Mouse (Mus musculus): ENCODE data around the gene Kcna2. TPM values are rescaled to one million over a fixed set of nuclear protein-coding genes. Genes with fewer than 3 reads are reported as not detected.

Kcna2 gene
- polyA plus RNA-seq, 1 experiment from 2014 or later, result 0.05 TPM

- DNase-seq (ENCODE audit: low spot score) (no peak), ATAC-seq (replicated peaks; ENCODE audit: low FRiP score) (no peak)
- H3K4me3 ChIP-seq (ENCODE audit: low read depth, low read length), result no peak overlapping the region
- no peaks in the 10 kb centered on the region for H3K27me3 ChIP-seq (ENCODE audit: control insufficient read depth, insufficient read depth, low read length)
- no peak overlapping the region for H3K9ac ChIP-seq (ENCODE audit: low read length)
- H3K9me3 ChIP-seq (ENCODE audit: control insufficient read depth, low read length), result no peaks in the 10 kb centered on the region
- no peaks in the 10 kb centered on the region for H3K4me1 ChIP-seq (replicated peaks; ENCODE audit: control insufficient read depth, insufficient read depth, low read length)
- no peak overlapping the region for H3K4me2 ChIP-seq (ENCODE audit: low read depth, low read length, severe bottlenecking)
- 85% methylated on average over 1 of the region's 1 CpGs for WGBS
- H3K27ac ChIP-seq (ENCODE audit: low read depth, low read length), result no peak overlapping the region
- no peaks in the 10 kb centered on the region for H3K36me3 ChIP-seq (ENCODE audit: control insufficient read depth, insufficient read depth, low read length)
Measured at GRCm38 (mm10) chr3:107127667-107128066, 26.7 kb downstream of the Kcna2 start.

- H3K4me3 ChIP-seq (ENCODE audit: low read depth, low read length), result no peak overlapping the region
- no peak overlapping the region for H3K27ac ChIP-seq (ENCODE audit: low read depth, low read length)
- DNase-seq (ENCODE audit: low spot score) (no peak), ATAC-seq (replicated peaks; ENCODE audit: low FRiP score) (no peak)
- no peaks in the 10 kb centered on the region for H3K9me3 ChIP-seq (ENCODE audit: control insufficient read depth, low read length)
- no peaks in the 10 kb centered on the region for H3K4me1 ChIP-seq (replicated peaks; ENCODE audit: control insufficient read depth, insufficient read depth, low read length)
- H3K27me3 ChIP-seq (ENCODE audit: control insufficient read depth, insufficient read depth, low read length), result no peaks in the 10 kb centered on the region
- no peak overlapping the region for H3K4me2 ChIP-seq (ENCODE audit: low read depth, low read length, severe bottlenecking)
- WGBS, result 80% methylated on average over 3 of the region's 3 CpGs
- H3K9ac ChIP-seq (ENCODE audit: low read length), result no peak overlapping the region
- H3K36me3 ChIP-seq (ENCODE audit: control insufficient read depth, insufficient read depth, low read length), result no peaks in the 10 kb centered on the region
Measured at GRCm38 (mm10) chr3:107128421-107128820, 27.5 kb downstream of the Kcna2 start.

GRCm38 (mm10) chr3:107129251-107129650 is 28.3 kb downstream of the Kcna2 start:
- no peak for ATAC-seq (replicated peaks; ENCODE audit: low FRiP score)
- no peaks in the 10 kb centered on the region for H3K27me3 ChIP-seq (ENCODE audit: control insufficient read depth, insufficient read depth, low read length)
- WGBS, result 74% methylated on average over 2 of the region's 2 CpGs
- H3K4me3 ChIP-seq (ENCODE audit: low read depth, low read length), result no peak overlapping the region
- no peaks in the 10 kb centered on the region for H3K9me3 ChIP-seq (ENCODE audit: control insufficient read depth, low read length)
- H3K4me1 ChIP-seq (replicated peaks; ENCODE audit: control insufficient read depth, insufficient read depth, low read length), result no peaks in the 10 kb centered on the region
- no peak overlapping the region for H3K9ac ChIP-seq (ENCODE audit: low read length)
- no peak for DNase-seq (ENCODE audit: low spot score)
- no peak overlapping the region for H3K27ac ChIP-seq (ENCODE audit: low read depth, low read length)
- no peak overlapping the region for H3K4me2 ChIP-seq (ENCODE audit: low read depth, low read length, severe bottlenecking)
- no peaks in the 10 kb centered on the region for H3K36me3 ChIP-seq (ENCODE audit: control insufficient read depth, insufficient read depth, low read length)

- DNase-seq (ENCODE audit: low spot score), result no peak
- no peak for ATAC-seq (replicated peaks; ENCODE audit: low FRiP score)
- WGBS, result 90% methylated on average over 4 of the region's 4 CpGs
- H3K4me1 ChIP-seq (replicated peaks; ENCODE audit: control insufficient read depth, insufficient read depth, low read length), result no peaks in the 10 kb centered on the region
- H3K27me3 ChIP-seq (ENCODE audit: control insufficient read depth, insufficient read depth, low read length), result no peaks in the 10 kb centered on the region
- no peak overlapping the region for H3K4me2 ChIP-seq (ENCODE audit: low read depth, low read length, severe bottlenecking)
- H3K36me3 ChIP-seq (ENCODE audit: control insufficient read depth, insufficient read depth, low read length), result no peaks in the 10 kb centered on the region
- no peak overlapping the region for H3K4me3 ChIP-seq (ENCODE audit: low read depth, low read length)
- H3K9ac ChIP-seq (ENCODE audit: low read length), result no peak overlapping the region
- no peaks in the 10 kb centered on the region for H3K9me3 ChIP-seq (ENCODE audit: control insufficient read depth, low read length)
- H3K27ac ChIP-seq (ENCODE audit: low read depth, low read length), result no peak overlapping the region
Measured at GRCm38 (mm10) chr3:107130661-107131326, 29.8 kb downstream of the Kcna2 start.

GRCm38 (mm10) chr3:107131846-107132245 is 30.9 kb downstream of the Kcna2 start:
- Histone ChIP-seq H3K4me1 (replicated peaks; ENCODE audit: control insufficient read depth, insufficient read depth, low read length) (no peaks in the 10 kb centered on the region), H3K4me3 (ENCODE audit: low read depth, low read length) (no peak overlapping the region), H3K4me2 (ENCODE audit: low read depth, low read length, severe bottlenecking) (no peak overlapping the region), H3K36me3 (ENCODE audit: control insufficient read depth, insufficient read depth, low read length) (no peaks in the 10 kb centered on the region), H3K27ac (ENCODE audit: low read depth, low read length) (no peak overlapping the region), H3K27me3 (ENCODE audit: control insufficient read depth, insufficient read depth, low read length) (no peaks in the 10 kb centered on the region), H3K9ac (ENCODE audit: low read length) (no peak overlapping the region), H3K9me3 (ENCODE audit: control insufficient read depth, low read length) (no peaks in the 10 kb centered on the region)
- WGBS, result 79% methylated on average over 6 of the region's 6 CpGs
- no peak for DNase-seq (ENCODE audit: low spot score)
- no peak for ATAC-seq (replicated peaks; ENCODE audit: low FRiP score)

GRCm38 (mm10) chr3:107132651-107133050 is 31.7 kb downstream of the Kcna2 start:
- no peak overlapping the region for H3K4me2 ChIP-seq (ENCODE audit: low read depth, low read length, severe bottlenecking)
- no peak overlapping the region for H3K9ac ChIP-seq (ENCODE audit: low read length)
- H3K36me3 ChIP-seq (ENCODE audit: control insufficient read depth, insufficient read depth, low read length), result no peaks in the 10 kb centered on the region
- ATAC-seq (replicated peaks; ENCODE audit: low FRiP score) (no peak), DNase-seq (ENCODE audit: low spot score) (no peak)
- no peaks in the 10 kb centered on the region for H3K27me3 ChIP-seq (ENCODE audit: control insufficient read depth, insufficient read depth, low read length)
- no peaks in the 10 kb centered on the region for H3K9me3 ChIP-seq (ENCODE audit: control insufficient read depth, low read length)
- 81% methylated on average over 6 of the region's 6 CpGs for WGBS
- H3K4me1 ChIP-seq (replicated peaks; ENCODE audit: control insufficient read depth, insufficient read depth, low read length), result no peaks in the 10 kb centered on the region
- no peak overlapping the region for H3K4me3 ChIP-seq (ENCODE audit: low read depth, low read length)
- no peak overlapping the region for H3K27ac ChIP-seq (ENCODE audit: low read depth, low read length)

DNA sequence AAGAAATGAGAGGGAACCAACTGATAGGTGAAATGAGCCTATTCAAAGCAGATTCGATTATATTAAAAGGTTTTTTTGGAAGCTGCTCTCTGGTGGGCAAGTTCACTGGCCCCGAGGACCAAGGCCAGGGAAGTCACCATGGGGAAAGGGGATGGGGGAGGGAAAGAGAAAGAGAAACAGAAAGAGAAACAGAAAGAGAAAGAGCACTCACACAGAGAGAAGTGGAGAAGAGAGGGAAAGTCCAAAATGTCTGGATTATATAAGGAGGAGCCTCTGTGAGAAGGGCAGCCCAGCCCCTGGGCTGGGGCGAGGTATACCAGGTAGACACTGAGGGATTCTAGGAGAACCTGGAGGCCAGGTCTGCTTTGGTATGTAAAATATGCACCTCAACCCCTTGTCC is 33.5 kb downstream of the Kcna2 start:
- no peak for DNase-seq (ENCODE audit: low spot score)
- Histone ChIP-seq H3K27me3 (ENCODE audit: control insufficient read depth, insufficient read depth, low read length) (no peaks in the 10 kb centered on the region), H3K9ac (ENCODE audit: low read length) (no peak overlapping the region), H3K9me3 (ENCODE audit: control insufficient read depth, low read length) (no peaks in the 10 kb centered on the region), H3K4me1 (replicated peaks; ENCODE audit: control insufficient read depth, insufficient read depth, low read length) (no peaks in the 10 kb centered on the region), H3K36me3 (ENCODE audit: control insufficient read depth, insufficient read depth, low read length) (no peaks in the 10 kb centered on the region), H3K4me2 (ENCODE audit: low read depth, low read length, severe bottlenecking) (no peak overlapping the region), H3K27ac (ENCODE audit: low read depth, low read length) (no peak overlapping the region), H3K4me3 (ENCODE audit: low read depth, low read length) (no peak overlapping the region)
- 78% methylated on average over 3 of the region's 3 CpGs for WGBS
- ATAC-seq (replicated peaks; ENCODE audit: low FRiP score), result no peak

DNA sequence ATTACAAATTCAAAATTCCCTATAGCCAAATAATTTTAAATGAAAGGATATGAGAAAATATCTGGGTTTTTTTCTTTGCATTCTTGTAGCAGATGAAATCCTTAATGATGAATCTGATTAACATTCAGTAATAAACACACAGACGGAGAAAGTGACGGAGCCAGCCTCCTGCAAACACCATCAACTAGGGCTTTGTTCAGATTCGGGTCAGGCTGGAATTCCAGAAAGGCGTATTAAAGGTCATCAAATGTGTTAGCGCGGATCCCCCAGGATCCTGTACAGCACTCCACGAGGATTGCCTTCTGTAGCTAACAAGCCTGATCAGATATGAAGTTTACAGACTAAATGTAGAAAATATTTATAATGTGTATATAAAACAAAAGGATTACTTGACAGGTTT is 46.2 kb downstream of the Kcna2 start:
- Histone ChIP-seq H3K4me1 (replicated peaks; ENCODE audit: control insufficient read depth, insufficient read depth, low read length) (0 out of 2 replicates have a peak, but pooled peaks cover 2% of the 10 kb centered on the region), H3K27me3 (ENCODE audit: control insufficient read depth, insufficient read depth, low read length) (no peaks in the 10 kb centered on the region), H3K9ac (ENCODE audit: low read length) (no peak overlapping the region), H3K4me3 (ENCODE audit: low read depth, low read length) (no peak overlapping the region), H3K9me3 (ENCODE audit: control insufficient read depth, low read length) (no peaks in the 10 kb centered on the region), H3K36me3 (ENCODE audit: control insufficient read depth, insufficient read depth, low read length) (no peaks in the 10 kb centered on the region), H3K27ac (ENCODE audit: low read depth, low read length) (no peak overlapping the region), H3K4me2 (ENCODE audit: low read depth, low read length, severe bottlenecking) (no peak overlapping the region)
- no peak for DNase-seq (ENCODE audit: low spot score)
- 72% methylated on average over 7 of the region's 7 CpGs for WGBS
- ATAC-seq (replicated peaks; ENCODE audit: low FRiP score), result no peak

- no peaks in the 10 kb centered on the region for H3K9me3 ChIP-seq (ENCODE audit: control insufficient read depth, low read length)
- DNase-seq (ENCODE audit: low spot score) (no peak), ATAC-seq (replicated peaks; ENCODE audit: low FRiP score) (no peak)
- H3K27ac ChIP-seq (ENCODE audit: low read depth, low read length), result no peak overlapping the region
- 0 out of 2 replicates have a peak, but pooled peaks cover 2% of the 10 kb centered on the region for H3K4me1 ChIP-seq (replicated peaks; ENCODE audit: control insufficient read depth, insufficient read depth, low read length)
- H3K4me3 ChIP-seq (ENCODE audit: low read depth, low read length), result no peak overlapping the region
- no peak overlapping the region for H3K9ac ChIP-seq (ENCODE audit: low read length)
- no peak overlapping the region for H3K4me2 ChIP-seq (ENCODE audit: low read depth, low read length, severe bottlenecking)
- H3K27me3 ChIP-seq (ENCODE audit: control insufficient read depth, insufficient read depth, low read length), result no peaks in the 10 kb centered on the region
- WGBS, result 72% methylated on average over 3 of the region's 3 CpGs
- H3K36me3 ChIP-seq (ENCODE audit: control insufficient read depth, insufficient read depth, low read length), result no peaks in the 10 kb centered on the region
Measured at GRCm38 (mm10) chr3:107149006-107149405, 48.1 kb downstream of the Kcna2 start.
